Mouse (Mus musculus) lung, adult 2 months (tissue): ENCODE results near the gene Muc1. TPM values are rescaled to one million over a fixed set of nuclear protein-coding genes. Genes with fewer than 3 reads are reported as not detected.

ENCODE experiments used
- DNase-seq: peaks from one replicate; pipeline ENCODE4 v3.0.0; 2022
- H3K4me1 ChIP-seq: fragments of 200-500 bp; 2 replicates; pipeline ENCODE4 v1.6.1; 2011; ENCODE audit warnings: low read length; ENCODE audit not compliant: control insufficient read depth, insufficient read depth
- H3K4me3 ChIP-seq: fragments of 200-500 bp; replicated peaks from 2 replicates; pipeline ENCODE3; 2011; ENCODE audit warnings: low read depth, mild to moderate bottlenecking, control low read depth, low read length; ENCODE audit errors: extremely low read depth
- CTCF ChIP-seq: fragments of 200-500 bp; IDR thresholded peaks from 2 replicates; pipeline ENCODE4 v1.5.1; 2011; ENCODE audit warnings: mild to moderate bottlenecking, low read length, control low read depth; ENCODE audit not compliant: insufficient read depth
- POLR2A ChIP-seq: fragments of 200-500 bp; IDR thresholded peaks from 2 replicates; pipeline ENCODE4 v1.6.1; 2011; ENCODE audit warnings: low read depth, mild to moderate bottlenecking, control low read depth, low read length, borderline replicate concordance; ENCODE audit errors: extremely low read depth
- WGBS: fragments of 180-500 bp; shearing (Covaris S2); methylation state at CpG from one replicate; pipeline ENCODE4 v1.1.7; 2018; 5-methylcytosine and 5-hydroxymethylcytosine counted together
- polyA plus RNA-seq: library from polyadenylated mRNA; depleted of rRNA; stranded (reverse); fragments of >200 nt; gene quantifications from 2 replicates; pipeline ENCODE4 v1.2.3, GENCODE M21; 2012

The Muc1 gene
- polyA plus RNA-seq, 1 experiment: 354 TPM

GRCm38 (mm10) chr3:89244158-89244981 is 15.5 kb downstream of the Muc1 start:
- Histone ChIP-seq H3K4me3 (peak overlapping the region; percentile 21), H3K4me1 (peaks cover 8% of the 10 kb centered on the region; the same call in 1 of the 2 replicates)
- TF ChIP-seq POLR2A (no peak), CTCF (0 out of 2 replicates have a peak, but pooled peaks have one; percentile 13)
- 26% methylated on average over 25 of the region's 25 CpGs for WGBS
- peak; percentile 32 for DNase-seq

DNA sequence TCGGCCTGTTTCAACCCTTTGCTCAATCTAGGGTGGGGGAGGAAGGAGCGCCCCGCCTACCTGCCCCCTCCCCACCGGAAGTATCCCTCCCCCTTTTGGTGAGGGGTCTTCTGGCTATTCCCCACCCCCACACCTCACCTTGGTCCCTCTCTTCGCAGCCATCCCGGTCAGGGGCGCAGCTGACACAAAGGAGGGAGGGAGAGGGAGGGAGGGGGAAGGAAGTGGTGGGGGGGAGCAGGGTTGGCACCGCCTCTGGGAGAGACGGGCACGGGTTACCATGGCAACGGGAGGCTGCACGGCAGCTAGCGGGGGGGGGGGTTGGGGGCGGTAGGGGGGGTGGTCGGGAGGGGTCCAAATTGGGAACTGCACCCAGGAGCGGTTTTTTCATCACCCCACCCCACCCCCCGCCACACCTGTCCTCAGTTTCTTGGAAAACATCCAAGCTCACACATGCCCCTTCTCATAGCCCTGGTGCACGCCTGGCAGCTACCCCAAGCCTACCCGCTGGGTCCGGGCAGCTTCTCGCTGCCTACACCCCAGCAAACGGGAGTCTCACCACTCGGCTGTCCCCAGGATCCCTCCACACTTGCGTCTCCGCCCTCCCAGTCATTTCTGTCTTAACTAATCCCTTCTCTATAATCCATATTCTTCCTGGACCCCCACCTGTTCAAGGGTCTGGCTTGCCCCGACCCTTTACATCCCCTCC is 16.3 kb downstream of the Muc1 start:
- DNase-seq: peak; percentile 35
- TF ChIP-seq POLR2A (no peak), CTCF (no peak)
- Histone ChIP-seq H3K4me1 (peaks cover 8% of the 10 kb centered on the region; the same call in 1 of the 2 replicates), H3K4me3 (peak overlapping the region; percentile 21)
- WGBS: under 1% methylated on average over 23 of the region's 26 CpGs

DNA sequence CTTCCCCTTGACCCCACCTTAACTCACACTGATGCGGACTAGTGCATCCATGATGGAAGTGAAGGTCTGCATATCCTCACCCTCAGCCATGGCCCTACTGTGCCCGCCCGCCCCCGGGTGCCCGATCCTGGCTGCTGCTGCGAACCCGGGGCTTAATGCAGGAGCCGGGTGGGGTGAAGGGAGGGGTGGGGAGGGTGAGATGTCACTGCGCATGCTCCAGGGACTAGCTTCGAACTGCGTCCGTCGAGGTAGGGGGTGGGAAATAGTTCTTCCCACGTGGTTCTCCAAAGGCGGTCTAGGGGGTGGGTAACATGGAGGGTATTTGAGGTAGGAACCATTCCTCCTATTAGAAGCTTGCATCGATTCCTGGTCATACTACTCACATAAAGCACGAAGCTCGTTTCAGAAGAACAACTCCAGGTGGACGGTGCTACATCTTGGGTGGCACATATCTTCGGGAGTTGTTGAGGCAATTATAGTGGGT is 16.9 kb downstream of the Muc1 start, which contains the start of gene Krtcap2:
Gene Krtcap2 (plus strand): TSS at position 279 of the 484 bp plus-strand sequence.
- TF ChIP-seq CTCF (no peak), POLR2A (no peak)
- H3K4me3 ChIP-seq: peak within 1 kb of the TSS; percentile 82
- H3K4me1 ChIP-seq: peaks cover 10% of the 10 kb centered on the region
- peak; percentile 36 for DNase-seq
- WGBS: 4% methylated on average over 20 of the region's 20 CpGs

GRCm38 (mm10) chr3:89246261-89247100 is 17.6 kb downstream of the Muc1 start, which contains the start of gene Trim46:
Gene Trim46 (minus strand): TSS chr3:89246309.
- peaks cover 17% of the 10 kb centered on the region for H3K4me1 ChIP-seq
- TF ChIP-seq CTCF (peak; percentile 96), POLR2A (peak; percentile 65; the same call in 1 of the 2 replicates)
- whole genome bisulfite sequencing: under 1% methylated on average over 42 of the region's 42 CpGs
- H3K4me3 ChIP-seq: peak within 1 kb of the TSS; percentile 82
- DNase-seq: peak; percentile 88

GRCm38 (mm10) chr3:89247466-89247865 is 18.6 kb downstream of the Muc1 start:
- DNase-seq: no peak
- Histone ChIP-seq H3K4me3 (no peak overlapping the region), H3K4me1 (peaks cover 18% of the 10 kb centered on the region)
- TF ChIP-seq POLR2A: no peak
- no peak for TF ChIP-seq CTCF
- WGBS: 66% methylated on average over 4 of the region's 4 CpGs

DNA sequence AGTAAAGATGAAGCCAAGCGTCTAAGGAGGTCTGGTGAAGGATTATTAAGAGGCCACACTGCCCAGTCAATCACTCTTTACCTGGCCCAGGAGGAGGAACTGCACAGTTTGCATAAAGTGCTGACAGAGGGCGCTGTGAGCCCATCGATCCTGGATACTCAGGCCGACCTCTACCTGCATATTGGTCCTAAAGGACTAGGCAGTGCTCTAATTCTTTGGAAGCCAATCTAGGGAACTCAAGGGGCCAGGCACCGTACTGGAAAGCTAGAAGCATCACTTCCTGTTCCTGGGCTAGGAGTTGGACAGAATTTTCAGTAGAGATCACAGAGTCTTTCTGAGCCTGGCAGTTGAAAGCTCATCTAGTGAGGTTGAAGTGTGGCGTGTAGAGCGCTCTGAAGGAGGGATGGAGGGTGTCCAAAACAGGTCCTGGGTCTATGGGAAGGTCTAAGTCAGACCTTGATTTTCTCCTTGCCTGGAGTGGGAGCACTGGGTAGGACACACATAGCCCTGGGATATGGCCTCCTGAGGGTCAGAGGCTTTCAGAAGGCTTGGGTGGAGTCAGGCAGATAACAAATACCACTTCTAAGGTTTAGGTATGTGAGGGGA is 21.7 kb downstream of the Muc1 start:
- DNase-seq: peak; percentile 75

DNA sequence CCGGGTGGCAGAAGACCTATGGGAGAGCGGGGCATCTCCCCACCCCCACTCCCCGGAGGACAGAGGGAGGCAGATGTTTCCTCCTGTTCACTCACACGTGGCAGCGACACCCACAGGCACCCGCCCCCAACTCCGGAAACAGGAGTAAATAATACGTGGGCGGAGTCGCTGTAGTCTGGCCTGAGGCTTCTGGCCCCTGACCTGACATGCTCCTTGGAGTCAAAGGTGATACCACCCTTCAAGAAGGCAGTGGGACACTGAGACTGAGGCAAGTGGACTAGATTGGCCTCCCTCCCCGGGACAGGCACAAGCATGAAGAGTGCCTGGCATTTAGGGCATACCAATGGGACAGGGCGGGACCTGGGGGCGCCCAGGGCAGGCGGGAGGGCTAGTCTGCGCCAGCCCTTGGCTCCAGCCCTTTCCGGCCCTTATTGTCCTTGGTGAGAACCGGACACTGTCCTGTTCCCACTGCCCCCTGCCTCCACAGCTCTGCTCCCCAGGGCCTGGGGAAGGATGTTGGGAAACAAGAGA is 22.6 kb downstream of the Muc1 start:
- peak overlapping the region; percentile 39 for H3K4me3 ChIP-seq
- peak; percentile 66 for DNase-seq
- peaks cover 14% of the 10 kb centered on the region for H3K4me1 ChIP-seq
- 3% methylated on average over 17 of the region's 17 CpGs for WGBS
- TF ChIP-seq CTCF (no peak), POLR2A (peak; percentile 69; the same call in 1 of the 2 replicates)

More for the DNA sequence above, 21.7 kb downstream of the Muc1 start:
- no peak overlapping the region for H3K4me3 ChIP-seq
- 14% methylated on average over 7 of the region's 7 CpGs for WGBS
- peaks cover 14% of the 10 kb centered on the region for H3K4me1 ChIP-seq
- TF ChIP-seq POLR2A (0 out of 2 replicates have a peak, but pooled peaks have one; percentile 13), CTCF (peak; percentile 93)

DNA sequence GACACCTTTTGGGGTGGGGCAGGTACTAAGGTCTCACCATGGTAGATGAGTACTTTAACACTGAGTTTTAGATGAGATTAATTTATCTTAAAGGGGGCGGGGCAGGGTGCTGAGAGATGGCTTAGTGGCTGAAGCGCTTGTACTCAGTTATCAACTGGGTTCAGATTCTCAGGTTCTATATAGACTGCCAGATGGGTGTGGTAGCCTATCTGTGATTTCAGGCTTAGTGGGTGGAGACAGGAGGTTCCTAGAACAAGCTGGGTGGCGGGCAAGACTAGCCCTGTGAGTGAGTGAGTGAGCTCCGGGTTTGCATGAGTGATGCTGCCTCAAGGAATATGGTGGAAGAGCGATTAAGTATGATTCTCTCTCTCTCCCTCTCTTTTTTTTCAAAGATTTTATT is 26.1 kb downstream of the Muc1 start:
- Histone ChIP-seq H3K4me3 (no peak overlapping the region), H3K4me1 (peaks cover 14% of the 10 kb centered on the region)
- no peak for TF ChIP-seq POLR2A
- no peak for DNase-seq
- 84% methylated on average over 5 of the region's 5 CpGs for WGBS
